Mouse (Mus musculus) olfactory bulb, adult 2 months (tissue): ENCODE measurements at regions not wholly inside any gene's neighbourhood (a gene's known extent, or its start where the extent isn't known, plus 50 kb on each side); places are given as distances from the start of the nearest gene placed in this dataset.

Experiments used
- CTCF ChIP-seq: fragments of 200-500 bp; IDR thresholded peaks from 2 replicates; pipeline ENCODE4 v1.5.1; 2012; ENCODE audit warnings: low read depth, mild to moderate bottlenecking, low read length, moderate library complexity; ENCODE audit not compliant: insufficient read depth
- POLR2A ChIP-seq: fragments of 200-500 bp; IDR thresholded peaks from 2 replicates; pipeline ENCODE4 v1.6.1; 2012; ENCODE audit warnings: mild to moderate bottlenecking, low read depth, low read length, moderate library complexity; ENCODE audit not compliant: insufficient read depth

- TF ChIP-seq CTCF (no peak), POLR2A (no peak)
These were observed 132.1 kb downstream of the Fam174b start for GRCm38 (mm10) chr7:73872181-73872580.
